Mouse (Mus musculus): ENCODE measurements around the gene Tmsb4x. TPM values are rescaled to one million over a fixed set of nuclear protein-coding genes. Genes with fewer than 3 reads are reported as not detected.

Tmsb4x gene
- over 10,000 TPM; 15,449 to 15,725 TPM for polyA plus RNA-seq (2017; shearing (Covaris generic))

DNA sequence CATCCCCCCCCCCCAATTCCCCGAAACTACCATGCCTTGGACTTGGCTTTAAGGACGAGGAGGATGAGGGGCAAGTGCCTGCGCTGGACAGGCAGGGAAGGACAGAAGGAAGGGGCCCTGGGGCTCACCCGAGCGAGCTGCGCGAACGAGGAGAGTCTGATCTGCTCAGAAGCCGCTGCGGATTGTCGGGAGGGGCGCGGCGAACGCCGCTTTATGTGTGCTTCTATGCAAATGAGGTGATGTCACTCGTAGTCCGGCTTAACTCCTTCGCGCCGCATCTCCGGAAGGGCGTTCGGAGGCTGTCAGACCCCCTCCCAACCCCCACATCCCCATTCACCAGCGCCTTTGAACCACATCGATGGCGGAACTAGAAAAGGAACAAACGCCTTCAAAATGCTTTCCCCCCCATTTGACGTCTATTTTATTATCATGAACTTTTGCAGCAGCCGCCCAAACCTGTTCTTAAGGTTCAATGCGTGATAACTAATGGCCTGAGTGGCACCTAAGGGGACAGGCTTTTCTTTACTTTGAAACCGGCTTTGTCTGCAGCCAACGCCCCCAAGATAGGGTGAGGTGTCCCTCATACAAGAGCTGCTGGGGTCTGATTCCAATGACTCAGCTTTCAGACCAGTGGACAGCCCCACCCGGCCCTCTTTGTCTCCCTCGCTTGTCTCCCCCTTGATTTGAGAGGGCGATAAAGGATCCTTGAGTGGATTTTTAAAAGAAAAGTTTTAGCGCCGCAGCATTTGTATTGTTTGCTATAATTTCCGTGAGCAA, at the start of gene Tmsb4x:
Tmsb4x (minus strand) TSS at position 338 of the 777 bp plus-strand sequence.
- ATAC-seq = peak; percentile 70

DNA sequence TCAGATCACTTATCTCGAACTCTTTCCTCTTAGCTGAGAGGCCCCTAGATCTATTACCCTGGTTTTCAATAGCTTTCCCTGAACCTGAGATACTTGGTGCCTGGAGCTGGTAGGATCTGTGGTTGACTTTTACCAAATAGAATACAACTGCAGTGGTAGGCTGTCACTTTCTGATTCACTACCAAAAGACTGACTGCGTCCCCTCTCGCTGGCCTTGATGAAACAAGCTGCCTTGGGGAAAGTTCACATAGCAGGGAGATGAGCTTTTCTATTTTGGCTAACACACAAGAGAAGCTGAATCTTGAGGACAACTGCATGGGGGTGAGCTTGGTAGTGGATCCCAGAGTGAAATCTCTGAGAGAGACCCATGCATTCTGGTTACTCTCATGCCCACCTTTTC, 32.6 kb upstream of the Tmsb4x start:
- no peak for ATAC-seq

DNA sequence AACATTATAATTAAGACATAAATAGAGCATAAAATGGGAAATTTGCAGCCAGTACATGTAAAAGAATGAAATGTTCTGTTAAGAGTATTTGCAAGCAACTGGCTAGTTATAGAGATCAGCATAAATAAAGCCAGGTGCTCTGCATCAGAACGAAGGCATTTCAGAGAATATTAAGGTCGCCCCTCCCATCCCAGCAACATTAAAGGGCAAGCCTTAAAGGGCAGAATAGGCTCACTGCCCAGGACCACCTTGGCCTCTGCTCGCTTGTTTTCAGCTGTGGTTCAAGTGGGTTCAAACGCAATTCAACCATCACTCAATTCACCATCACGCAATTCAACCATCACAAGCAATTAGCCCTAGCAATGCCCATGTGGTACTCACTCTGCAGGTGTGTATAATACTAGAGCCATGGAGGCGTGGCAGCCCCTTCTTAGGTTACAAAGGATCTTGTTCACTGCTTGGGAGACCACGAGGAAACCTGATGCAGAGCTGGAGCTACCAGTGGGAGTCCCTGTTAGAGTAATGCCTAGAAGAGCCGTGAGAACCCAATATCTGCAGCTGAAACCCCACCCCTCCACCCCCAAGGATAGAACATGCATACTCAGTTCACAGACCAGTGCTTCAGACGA, 30.3 kb upstream of the Tmsb4x start:
- no peak for ATAC-seq

DNA sequence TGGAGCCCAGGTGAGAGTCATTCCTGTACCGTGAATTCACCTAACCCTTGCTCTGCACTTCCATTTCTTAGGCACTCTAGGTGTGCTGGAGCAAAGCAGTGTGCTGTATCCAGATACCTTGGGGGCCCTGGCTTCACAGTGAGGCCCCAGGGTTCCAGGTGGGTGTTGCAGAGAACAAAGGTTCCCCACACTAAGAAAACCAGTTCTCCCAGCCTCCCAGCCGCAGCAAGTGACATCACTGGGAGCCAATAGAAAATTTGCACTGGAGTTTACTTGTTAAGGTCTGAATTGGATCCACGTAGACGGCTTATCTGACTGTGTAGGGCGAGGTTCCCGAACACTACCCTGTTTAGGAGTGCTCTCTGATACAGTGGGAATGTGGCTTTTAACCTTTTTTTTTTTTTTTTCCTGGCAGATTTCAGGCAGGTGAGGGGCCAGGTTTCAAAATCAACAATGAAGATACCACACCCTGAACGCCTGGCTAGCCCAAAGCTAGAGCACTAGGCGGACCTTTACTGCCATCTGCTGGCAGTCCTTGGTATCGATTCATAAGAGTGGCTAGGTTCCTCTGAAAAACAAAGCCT, 24.1 kb upstream of the Tmsb4x start:
- peak; percentile 53 for ATAC-seq

DNA sequence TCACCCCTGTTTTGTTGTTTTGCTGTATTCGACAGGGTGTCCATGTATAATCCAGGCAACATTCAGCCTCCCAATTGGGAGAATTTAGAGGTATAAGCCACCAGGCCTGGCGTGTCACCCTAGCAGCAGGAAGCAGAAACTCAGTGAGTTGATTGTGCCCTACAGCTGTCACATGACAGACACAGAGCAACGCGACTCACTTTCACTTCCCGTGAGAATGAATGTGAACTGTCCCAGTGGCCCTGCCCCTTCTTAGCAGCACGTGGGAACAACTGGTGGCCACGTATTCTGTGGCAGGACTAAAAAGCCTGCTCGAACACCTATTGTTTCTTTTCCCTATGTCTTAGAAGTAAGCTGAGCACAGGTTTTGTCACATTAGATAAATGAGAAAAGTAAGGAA, 22.0 kb upstream of the Tmsb4x start:
- peak; percentile 67 for ATAC-seq

DNA sequence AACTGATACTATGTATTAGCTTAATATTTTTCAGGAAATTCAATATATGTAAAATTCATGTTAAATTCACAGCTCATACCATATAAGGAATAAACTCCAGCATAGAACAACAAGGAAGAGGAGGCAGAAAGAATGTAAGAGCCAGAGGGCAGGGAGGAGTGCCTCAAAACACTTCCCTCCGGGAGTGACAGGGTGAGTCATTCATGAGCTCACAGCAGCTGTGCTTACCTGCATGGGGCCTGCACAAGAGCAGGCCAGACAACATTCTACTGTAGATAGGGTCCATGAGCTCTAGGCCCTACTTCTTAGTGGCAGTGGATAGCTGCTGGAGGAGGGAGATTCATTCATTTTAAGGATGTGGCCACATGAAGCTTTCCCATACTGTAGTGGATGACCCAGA, 20.7 kb upstream of the Tmsb4x start:
- no peak for ATAC-seq

- peak; percentile 11 for ATAC-seq
Measured at GRCm38 (mm10) chrX:167229206-167229605, 20.1 kb upstream of the Tmsb4x start.

- ATAC-seq = no peak
Measured at GRCm38 (mm10) chrX:167227756-167228155, 18.6 kb upstream of the Tmsb4x start.

- peak; percentile 59 for ATAC-seq
Measured at GRCm38 (mm10) chrX:167227138-167227537, 18.0 kb upstream of the Tmsb4x start.

- ATAC-seq = peak; percentile 57
Measured at GRCm38 (mm10) chrX:167226570-167226969, 17.5 kb upstream of the Tmsb4x start.

DNA sequence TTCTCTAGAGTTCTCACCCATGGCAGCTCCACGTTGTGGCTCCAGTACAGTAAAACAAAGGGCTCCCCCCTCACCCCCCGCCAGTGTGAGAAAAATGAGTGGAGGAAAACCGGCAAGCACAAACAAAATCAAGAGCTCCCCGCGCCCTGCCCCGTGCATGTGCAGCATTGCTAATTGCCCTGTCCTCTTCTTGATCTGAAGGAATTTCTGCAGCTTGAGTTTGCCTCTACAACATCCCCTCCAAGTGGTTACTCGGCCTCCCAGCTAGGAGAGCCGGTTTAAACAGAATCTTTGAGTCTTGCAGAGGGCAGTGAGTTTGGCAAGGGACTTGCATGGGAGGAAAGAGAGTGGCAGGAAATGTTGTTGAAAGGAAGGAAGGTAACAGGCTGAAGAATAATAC, 3.6 kb upstream of the Tmsb4x start:
- ATAC-seq = no peak

- ATAC-seq = no peak
Measured at GRCm38 (mm10) chrX:167211871-167212555, 2.9 kb upstream of the Tmsb4x start.

GRCm38 (mm10) chrX:167210319-167210728, 1.2 kb upstream of the Tmsb4x start:
- ATAC-seq = no peak

GRCm38 (mm10) chrX:167209828-167210227, 713 bp upstream of the Tmsb4x start:
- ATAC-seq = no peak

- no peak for ATAC-seq
Measured at GRCm38 (mm10) chrX:167208506-167208820, 652 bp downstream of the Tmsb4x start.

GRCm38 (mm10) chrX:167207741-167208505, 1.2 kb downstream of the Tmsb4x start:
- peak; percentile 11 for ATAC-seq

DNA sequence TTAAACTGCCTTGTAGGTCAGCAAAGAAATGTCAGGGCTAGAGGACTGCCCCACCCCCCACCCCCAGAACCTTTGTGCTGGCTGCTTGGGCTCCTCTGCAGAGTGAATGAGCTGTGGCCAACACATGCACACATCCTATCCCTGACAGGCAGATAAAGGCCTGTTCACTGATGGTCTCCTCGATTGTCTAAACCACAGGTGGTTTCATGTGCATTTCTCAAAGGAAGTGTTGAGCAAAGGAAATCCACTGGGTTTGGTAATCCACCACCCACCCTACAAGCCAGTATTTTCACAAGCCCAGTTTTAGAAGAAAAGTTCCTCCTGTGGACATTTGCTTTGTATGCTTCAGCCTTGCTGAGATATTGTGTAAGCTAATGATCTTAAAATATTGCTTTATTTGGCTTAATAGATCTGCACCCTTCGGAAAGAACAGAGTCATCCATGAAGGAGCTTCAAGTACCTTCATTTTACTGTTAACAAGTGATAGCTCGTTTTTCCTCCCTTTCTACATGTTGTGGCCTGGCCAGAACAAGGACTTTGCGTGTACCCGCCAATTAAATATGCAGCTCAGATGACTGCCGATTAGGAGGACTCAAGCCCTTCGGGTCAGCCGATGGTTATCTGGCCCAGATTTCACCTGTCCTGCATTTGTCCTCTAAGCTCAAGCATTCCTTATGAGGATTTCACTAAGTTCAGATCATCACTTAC, 3.1 kb downstream of the Tmsb4x start:
- ATAC-seq = peak; percentile 23

- ATAC-seq = peak; percentile 45
Measured at GRCm38 (mm10) chrX:167201365-167201764, 7.8 kb downstream of the Tmsb4x start.

- no peak for ATAC-seq
Measured at GRCm38 (mm10) chrX:167195228-167195649, 13.9 kb downstream of the Tmsb4x start.

GRCm38 (mm10) chrX:167186306-167186705, 22.8 kb downstream of the Tmsb4x start:
- ATAC-seq = no peak

DNA sequence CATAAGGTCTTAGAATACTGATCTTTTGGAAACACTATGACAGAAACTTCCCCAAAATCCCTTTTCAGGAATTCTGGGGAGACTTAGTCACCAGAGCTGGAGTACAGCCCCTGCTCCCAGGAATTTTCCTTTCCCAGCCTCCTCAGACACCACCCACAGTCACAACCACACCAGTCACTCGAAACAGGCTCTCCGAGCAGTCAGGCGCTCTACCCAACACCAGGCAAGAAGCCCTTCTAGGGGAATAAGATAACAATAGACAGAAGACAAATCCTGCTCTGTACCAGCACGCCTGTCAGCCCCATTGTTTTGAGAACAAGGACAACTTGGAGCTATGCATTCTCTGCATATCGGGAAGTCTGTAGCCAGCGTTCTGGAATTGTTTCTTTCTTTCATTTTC, 25.6 kb downstream of the Tmsb4x start:
- ATAC-seq = no peak

DNA sequence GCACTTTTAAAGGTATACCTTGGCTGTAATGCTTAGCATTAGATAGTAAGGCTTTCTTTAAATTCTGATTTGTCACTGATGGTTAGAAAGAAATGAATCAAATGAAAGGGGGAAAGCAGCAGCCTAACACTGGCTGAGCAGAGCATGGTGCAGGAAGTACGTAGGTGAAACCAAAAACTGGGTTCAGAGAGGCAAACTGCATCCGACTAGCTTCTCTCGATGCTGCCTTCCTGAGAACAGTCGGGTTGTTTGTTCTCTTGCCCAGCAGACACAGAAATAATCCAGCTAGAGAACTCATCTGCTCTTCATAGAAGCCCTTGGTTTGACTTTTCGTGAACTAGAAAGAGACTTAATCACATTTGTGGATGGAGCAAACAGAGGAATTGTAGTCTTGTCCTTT, 26.7 kb downstream of the Tmsb4x start:
- ATAC-seq = peak; percentile 78

Measured in activated CD4-positive, CD25-positive, alpha-beta regulatory T cell, adult 4 months (primary cell).